Mouse (Mus musculus) CD8-positive naive resting alpha-beta T cell, adult 57 days (primary cell): ENCODE data around the gene Map3k3. TPM values are rescaled to one million over a fixed set of nuclear protein-coding genes. Genes with fewer than 3 reads are reported as not detected.

ENCODE experiments used
- total RNA-seq: library from RNA; stranded (reverse); gene quantifications from one replicate; pipeline ENCODE4 v1.2.4, GENCODE M21; 2023

Gene Map3k3
- 158 TPM for total RNA-seq

GRCm38 (mm10) chr11:106083708-106084701 lies at the start of gene Map3k3:
TSS of gene Map3k3 (plus strand) at chr11:106084613.

GRCm38 (mm10) chr11:106036548-106037417 lies 47.6 kb upstream of the Map3k3 start, which contains the start of gene Dcaf7:
TSS of gene Dcaf7 (plus strand) at chr11:106036872.

GRCm38 (mm10) chr11:106065923-106066571 lies 18.4 kb upstream of the Map3k3 start, which contains the start of gene Taco1:
TSS of gene Taco1 (plus strand) at chr11:106066061.

GRCm38 (mm10) chr11:106160841-106161721 lies 76.7 kb downstream of the Map3k3 start, which contains the start of the genes Gm10840 and Limd2:
TSS of gene Gm10840 (plus strand) at chr11:106160850.
TSS of gene Limd2 (minus strand) at chr11:106160860.

GRCm38 (mm10) chr11:106202123-106202465 lies 117.7 kb downstream of the Map3k3 start, which contains the start of gene Strada:
TSS of gene Strada (minus strand) at chr11:106202168.

Other genes starting within 250 kb of the Map3k3 start
- gene Cyb561, start 131.3 kb upstream of the Map3k3 start, total RNA-seq = not detected
- 0.77 TPM for gene Ace, start 116.7 kb upstream of the Map3k3 start, total RNA-seq
- not detected for gene Ace3, start 89.9 kb upstream of the Map3k3 start, total RNA-seq
- gene Kcnh6, start 76.5 kb upstream of the Map3k3 start, total RNA-seq = 0.31 TPM
- gene Dcaf7, start 47.7 kb upstream of the Map3k3 start, total RNA-seq = 66.9 TPM
- 10.0 TPM for gene Taco1, start 18.6 kb upstream of the Map3k3 start, total RNA-seq
- gene Gm10840, start 76.2 kb downstream of the Map3k3 start, total RNA-seq = 9.2 TPM
- gene Limd2, start 76.2 kb downstream of the Map3k3 start, total RNA-seq = 807 TPM
- 32.0 TPM for gene Strada, start 117.6 kb downstream of the Map3k3 start, total RNA-seq
- gene Ccdc47, start 131.7 kb downstream of the Map3k3 start, total RNA-seq = 39.7 TPM
- 84.4 TPM for gene Ddx42, start 132.3 kb downstream of the Map3k3 start, total RNA-seq
- gene Ftsj3, start 171.5 kb downstream of the Map3k3 start, total RNA-seq = 91.9 TPM
- 46.1 TPM for gene Psmc5, start 171.5 kb downstream of the Map3k3 start, total RNA-seq
- gene Smarcd2, start 188.4 kb downstream of the Map3k3 start, total RNA-seq = 97.8 TPM
- gene Tcam1, start 192.1 kb downstream of the Map3k3 start, total RNA-seq = not detected
- not detected for gene Gh, start 217.3 kb downstream of the Map3k3 start, total RNA-seq
- 87.3 TPM for gene Cd79b, start 230.1 kb downstream of the Map3k3 start, total RNA-seq